Mouse (Mus musculus) layer of hippocampus, postnatal 10 days (tissue): ENCODE data around the gene Trpv3. TPM values are rescaled to one million over a fixed set of nuclear protein-coding genes. Genes with fewer than 3 reads are reported as not detected.
A peak's percentile ranks its signal among the peaks of the same experiment; 100 is the strongest.

Source experiments
- DNase-seq, 2 experiments: peaks; one replicate each; pipeline ENCODE4 v3.0.0; 2021; ENCODE audit warnings: low spot score in 2 of 2
- long read RNA-seq: library from polyadenylated mRNA; stranded (forward); transcript quantifications from one replicate; pipeline ENCODE4 v2.0.0, GENCODE M21; 2023
- total RNA-seq, 2 experiments: library from RNA; stranded (reverse); gene quantifications; 2 replicates each; pipeline ENCODE4 v1.2.3; 2021

The Trpv3 gene
- total RNA-seq: under 1 TPM; 0.32 to 0.42 TPM
- long read RNA-seq: 0 reads

- no peak for DNase-seq
Measured at GRCm38 (mm10) chr11:73267267-73267666, at the start of gene Trpv3. Gene Trpv3 (plus strand): TSS chr11:73267388.

GRCm38 (mm10) chr11:73219671-73220070 lies 47.5 kb upstream of the Trpv3 start:
- DNase-seq: no peak

GRCm38 (mm10) chr11:73220651-73221050 lies 46.5 kb upstream of the Trpv3 start:
- DNase-seq: no peak

- DNase-seq: no peak
Measured at GRCm38 (mm10) chr11:73222846-73223245, 44.3 kb upstream of the Trpv3 start.

GRCm38 (mm10) chr11:73223966-73224365 lies 43.2 kb upstream of the Trpv3 start:
- DNase-seq: no peak

GRCm38 (mm10) chr11:73225856-73226255 lies 41.3 kb upstream of the Trpv3 start:
- DNase-seq: no peak

- no peak for DNase-seq
Measured at GRCm38 (mm10) chr11:73228881-73229280, 38.3 kb upstream of the Trpv3 start.

GRCm38 (mm10) chr11:73230081-73230480 lies 37.1 kb upstream of the Trpv3 start:
- no peak for DNase-seq

- no peak for DNase-seq
Measured at GRCm38 (mm10) chr11:73232513-73232912, 34.7 kb upstream of the Trpv3 start.

- no peak for DNase-seq
Measured at GRCm38 (mm10) chr11:73233992-73234391, 33.2 kb upstream of the Trpv3 start, which contains the start of gene Trpv1. Gene Trpv1 (plus strand): TSS chr11:73234292.

- DNase-seq: peak in 1 of 2 experiments; percentile 18
Measured at GRCm38 (mm10) chr11:73235990-73236701, 31.0 kb upstream of the Trpv3 start.

GRCm38 (mm10) chr11:73236731-73237130 lies 30.5 kb upstream of the Trpv3 start:
- no peak for DNase-seq

- no peak for DNase-seq
Measured at GRCm38 (mm10) chr11:73242199-73242598, 25.0 kb upstream of the Trpv3 start.

- DNase-seq: no peak
Measured at GRCm38 (mm10) chr11:73242777-73243176, 24.4 kb upstream of the Trpv3 start.

- DNase-seq: no peak
Measured at GRCm38 (mm10) chr11:73257362-73257945, 9.7 kb upstream of the Trpv3 start.

GRCm38 (mm10) chr11:73258664-73259063 lies 8.5 kb upstream of the Trpv3 start:
- DNase-seq: no peak

- no peak for DNase-seq
Measured at GRCm38 (mm10) chr11:73260457-73260856, 6.7 kb upstream of the Trpv3 start.

- no peak for DNase-seq
Measured at GRCm38 (mm10) chr11:73261385-73261784, 5.8 kb upstream of the Trpv3 start.

- DNase-seq: no peak
Measured at GRCm38 (mm10) chr11:73274821-73275220, 7.6 kb downstream of the Trpv3 start.

- DNase-seq: no peak
Measured at GRCm38 (mm10) chr11:73280710-73281109, 13.5 kb downstream of the Trpv3 start.

GRCm38 (mm10) chr11:73281528-73282027 lies 14.4 kb downstream of the Trpv3 start:
- peak; percentile 64 to 75 for DNase-seq

- DNase-seq: peak in 1 of 2 experiments; percentile 10
Measured at GRCm38 (mm10) chr11:73283369-73283768, 16.2 kb downstream of the Trpv3 start.

- DNase-seq: no peak
Measured at GRCm38 (mm10) chr11:73283926-73284325, 16.7 kb downstream of the Trpv3 start.
